Mouse (Mus musculus) T-cell, adult 2 months (primary cell): ENCODE results near the gene Nyap2.

ENCODE experiments used
- DNase-seq: peaks from one replicate; pipeline ENCODE4 v3.0.0; 2022; ENCODE audit warnings: low spot score

The Nyap2 gene

GRCm38 (mm10) chr1:81076831-81077664 is at the start of gene Nyap2:
Nyap2 (plus strand) TSS chr1:81076950.
- no peak for DNase-seq

GRCm38 (mm10) chr1:81042907-81043868 is 33.6 kb upstream of the Nyap2 start:
- no peak for DNase-seq

GRCm38 (mm10) chr1:81058340-81058739 is 18.4 kb upstream of the Nyap2 start:
- no peak for DNase-seq

- DNase-seq = no peak
These were observed 17.9 kb upstream of the Nyap2 start for GRCm38 (mm10) chr1:81058835-81059234.

GRCm38 (mm10) chr1:81062811-81063210 is 13.9 kb upstream of the Nyap2 start:
- DNase-seq = no peak

- DNase-seq = no peak
These were observed 491 bp upstream of the Nyap2 start for GRCm38 (mm10) chr1:81076259-81076658.

GRCm38 (mm10) chr1:81077665-81078314 is 1.0 kb downstream of the Nyap2 start:
- no peak for DNase-seq

- DNase-seq = no peak
These were observed 10.7 kb downstream of the Nyap2 start for GRCm38 (mm10) chr1:81087485-81087884.

GRCm38 (mm10) chr1:81090400-81090799 is 13.7 kb downstream of the Nyap2 start:
- no peak for DNase-seq

- no peak for DNase-seq
These were observed 14.2 kb downstream of the Nyap2 start for GRCm38 (mm10) chr1:81090979-81091378.

- no peak for DNase-seq
These were observed 15.3 kb downstream of the Nyap2 start for GRCm38 (mm10) chr1:81092056-81092455.

GRCm38 (mm10) chr1:81092886-81093285 is 16.1 kb downstream of the Nyap2 start:
- DNase-seq = no peak

GRCm38 (mm10) chr1:81098950-81099349 is 22.2 kb downstream of the Nyap2 start:
- no peak for DNase-seq

- no peak for DNase-seq
These were observed 25.0 kb downstream of the Nyap2 start for GRCm38 (mm10) chr1:81101749-81102148.

- DNase-seq = no peak
These were observed 43.0 kb downstream of the Nyap2 start for GRCm38 (mm10) chr1:81119732-81120131.

GRCm38 (mm10) chr1:81132007-81132712 is 55.4 kb downstream of the Nyap2 start:
- no peak for DNase-seq

- DNase-seq = no peak
These were observed 67.1 kb downstream of the Nyap2 start for GRCm38 (mm10) chr1:81143855-81144254.

GRCm38 (mm10) chr1:81145576-81145975 is 68.8 kb downstream of the Nyap2 start:
- no peak for DNase-seq

- DNase-seq = no peak
These were observed 92.5 kb downstream of the Nyap2 start for GRCm38 (mm10) chr1:81169245-81169644.

- DNase-seq = no peak
These were observed 96.0 kb downstream of the Nyap2 start for GRCm38 (mm10) chr1:81172703-81173102.

GRCm38 (mm10) chr1:81173303-81173702 is 96.6 kb downstream of the Nyap2 start:
- DNase-seq = no peak

- no peak for DNase-seq
These were observed 103.0 kb downstream of the Nyap2 start for GRCm38 (mm10) chr1:81179725-81180124.
